Mouse (Mus musculus) thymus, adult 2 months (tissue): ENCODE results near the gene Tpsb2. TPM values are rescaled to one million over a fixed set of nuclear protein-coding genes. Genes with fewer than 3 reads are reported as not detected.

Source experiments
- DNase-seq: peaks from one replicate; pipeline ENCODE4 v3.0.0; 2021
- H3K27ac ChIP-seq: fragments of 200-500 bp; 2 replicates; pipeline ENCODE4 v1.5.1; 2012; ENCODE audit warnings: low read length, control low read depth; ENCODE audit not compliant: control insufficient read depth, insufficient read depth
- H3K27me3 ChIP-seq: fragments of 200-500 bp; 2 replicates; pipeline ENCODE4 v1.6.1; 2012; ENCODE audit warnings: mild to moderate bottlenecking, low read length, moderate library complexity, mixed read lengths; ENCODE audit not compliant: control insufficient read depth, insufficient read depth
- H3K36me3 ChIP-seq: fragments of 200-500 bp; 2 replicates; pipeline ENCODE4 v1.6.1; 2012; ENCODE audit warnings: mild to moderate bottlenecking, low read length, moderate library complexity; ENCODE audit not compliant: control insufficient read depth, insufficient read depth
- H3K4me1 ChIP-seq: fragments of 200-500 bp; replicated peaks from 2 replicates; pipeline ENCODE4 v1.6.1; 2012; ENCODE audit warnings: low read length; ENCODE audit not compliant: control insufficient read depth, insufficient read depth
- H3K4me3 ChIP-seq: fragments of 200-500 bp; 2 replicates; pipeline ENCODE4 v1.5.1; 2012; ENCODE audit warnings: mild to moderate bottlenecking, low read length, control low read depth, moderate library complexity; ENCODE audit not compliant: control insufficient read depth, insufficient read depth
- CTCF ChIP-seq: fragments of 200-500 bp; IDR thresholded peaks from 2 replicates; pipeline ENCODE4 v1.5.1; 2012; ENCODE audit warnings: mild to moderate bottlenecking, control low read depth, low read length, moderate library complexity, borderline replicate concordance; ENCODE audit not compliant: control insufficient read depth, poor library complexity, insufficient read depth; ENCODE audit errors: extremely low read depth
- POLR2A ChIP-seq: fragments of 200-500 bp; IDR thresholded peaks from 2 replicates; pipeline ENCODE4 v1.6.1; 2012; ENCODE audit warnings: mild to moderate bottlenecking, low read length, control low read depth, moderate library complexity; ENCODE audit not compliant: control insufficient read depth, poor library complexity, insufficient read depth; ENCODE audit errors: extremely low read depth
- WGBS: fragments of 180-500 bp; shearing (Covaris S2); methylation state at CpG from one replicate; pipeline ENCODE4 v1.1.7; 2018; 5-methylcytosine and 5-hydroxymethylcytosine counted together
- polyA plus RNA-seq: library from polyadenylated mRNA; depleted of rRNA; stranded (reverse); fragments of >200 nt; gene quantifications from 2 replicates; pipeline ENCODE4 v1.2.3, GENCODE M21; 2012

The Tpsb2 gene
- polyA plus RNA-seq, 1 experiment, result 7.6 TPM

- WGBS, result 39% methylated on average over 6 of the region's 6 CpGs
Measured at GRCm38 (mm10) chr17:25406011-25406441, 39.9 kb downstream of the Tpsb2 start.

GRCm38 (mm10) chr17:25407352-25407751 lies 41.2 kb downstream of the Tpsb2 start:
- TF ChIP-seq CTCF, result no peak
- no peak for TF ChIP-seq POLR2A

More at GRCm38 (mm10) chr17:25406011-25406441, 39.9 kb downstream of the Tpsb2 start:
- Histone ChIP-seq H3K36me3 (no peaks in the 10 kb centered on the region), H3K4me3 (no peak overlapping the region), H3K4me1 (no peaks in the 10 kb centered on the region), H3K27ac (no peak overlapping the region), H3K27me3 (no peaks in the 10 kb centered on the region)
- DNase-seq, result no peak
- no peak for TF ChIP-seq CTCF
- TF ChIP-seq POLR2A, result no peak

GRCm38 (mm10) chr17:25408302-25408999 lies 42.3 kb downstream of the Tpsb2 start:
- Histone ChIP-seq H3K36me3 (no peaks in the 10 kb centered on the region), H3K4me1 (no peaks in the 10 kb centered on the region), H3K27ac (no peak overlapping the region), H3K27me3 (no peaks in the 10 kb centered on the region), H3K4me3 (no peak overlapping the region)
- DNase-seq, result no peak
- TF ChIP-seq POLR2A (no peak), CTCF (no peak)
- WGBS, result 93% methylated on average over 7 of the region's 7 CpGs

More at GRCm38 (mm10) chr17:25407352-25407751, 41.2 kb downstream of the Tpsb2 start:
- H3K4me1 ChIP-seq, result no peaks in the 10 kb centered on the region
- H3K4me3 ChIP-seq, result no peak overlapping the region
- DNase-seq, result no peak
- H3K27me3 ChIP-seq, result no peaks in the 10 kb centered on the region
- no peak overlapping the region for H3K27ac ChIP-seq
- 81% methylated on average over 4 of the region's 4 CpGs for WGBS
- H3K36me3 ChIP-seq, result no peaks in the 10 kb centered on the region

- Histone ChIP-seq H3K36me3 (no peaks in the 10 kb centered on the region), H3K4me3 (no peak overlapping the region), H3K27me3 (no peaks in the 10 kb centered on the region), H3K27ac (no peak overlapping the region), H3K4me1 (no peaks in the 10 kb centered on the region)
- 89% methylated on average over 7 of the region's 7 CpGs for WGBS
- TF ChIP-seq POLR2A, result no peak
- no peak for TF ChIP-seq CTCF
- no peak for DNase-seq
Measured at GRCm38 (mm10) chr17:25409621-25410020, 43.5 kb downstream of the Tpsb2 start.

- TF ChIP-seq POLR2A (no peak), CTCF (no peak)
- DNase-seq, result no peak
- Histone ChIP-seq H3K27me3 (no peaks in the 10 kb centered on the region), H3K36me3 (no peaks in the 10 kb centered on the region), H3K27ac (no peak overlapping the region), H3K4me1 (no peaks in the 10 kb centered on the region), H3K4me3 (no peak overlapping the region)
- 78% methylated on average over 6 of the region's 6 CpGs for WGBS
Measured at GRCm38 (mm10) chr17:25410180-25410579, 44.1 kb downstream of the Tpsb2 start.

GRCm38 (mm10) chr17:25410786-25411185 lies 44.7 kb downstream of the Tpsb2 start:
- H3K4me3 ChIP-seq, result no peak overlapping the region
- no peaks in the 10 kb centered on the region for H3K36me3 ChIP-seq
- H3K27ac ChIP-seq, result no peak overlapping the region
- H3K27me3 ChIP-seq, result no peaks in the 10 kb centered on the region
- DNase-seq, result no peak
- H3K4me1 ChIP-seq, result no peaks in the 10 kb centered on the region
- WGBS, result 8% methylated on average over 7 of the region's 7 CpGs
- TF ChIP-seq POLR2A (no peak), CTCF (no peak)
